Mouse (Mus musculus): ENCODE results near the gene Ppp1r37. TPM values are rescaled to one million over a fixed set of nuclear protein-coding genes. Genes with fewer than 3 reads are reported as not detected.

The Ppp1r37 gene
- polyA plus RNA-seq, 1 experiment = 25.7 TPM

GRCm38 (mm10) chr7:19542155-19542691, 20.7 kb downstream of the Ppp1r37 start:
- H3K27ac ChIP-seq (ENCODE audit: insufficient read depth, low read depth, low read length) = no peak overlapping the region
- H3K4me3 ChIP-seq (ENCODE audit: insufficient read depth, low read length) = no peak overlapping the region
- TF ChIP-seq POLR2A (IDR thresholded peaks at IDR 0.05; ENCODE audit: borderline replicate concordance, low read depth, low read length) (no peak), CTCF (IDR thresholded peaks at IDR 0.05; ENCODE audit: low read depth, low read length) (no peak)
- no peaks in the 10 kb centered on the region for H3K4me1 ChIP-seq (ENCODE audit: control insufficient read depth, insufficient read depth, low read length)

GRCm38 (mm10) chr7:19541681-19542154, 21.2 kb downstream of the Ppp1r37 start:
- H3K4me3 ChIP-seq (ENCODE audit: insufficient read depth, low read length) = no peak overlapping the region
- no peak overlapping the region for H3K27ac ChIP-seq (ENCODE audit: insufficient read depth, low read depth, low read length)
- H3K4me1 ChIP-seq (ENCODE audit: control insufficient read depth, insufficient read depth, low read length) = no peaks in the 10 kb centered on the region
- no peak for TF ChIP-seq POLR2A (IDR thresholded peaks at IDR 0.05; ENCODE audit: borderline replicate concordance, low read depth, low read length)

- TF ChIP-seq CTCF (IDR thresholded peaks at IDR 0.05; ENCODE audit: low read depth, low read length) (no peak), POLR2A (IDR thresholded peaks at IDR 0.05; ENCODE audit: borderline replicate concordance, low read depth, low read length) (no peak)
- Histone ChIP-seq H3K4me1 (ENCODE audit: control insufficient read depth, insufficient read depth, low read length) (no peaks in the 10 kb centered on the region), H3K4me3 (ENCODE audit: insufficient read depth, low read length) (no peak overlapping the region)
Observed at GRCm38 (mm10) chr7:19540771-19541566, 21.9 kb downstream of the Ppp1r37 start.

GRCm38 (mm10) chr7:19534676-19535075, 28.2 kb downstream of the Ppp1r37 start:
- TF ChIP-seq POLR2A (IDR thresholded peaks at IDR 0.05; ENCODE audit: borderline replicate concordance, low read depth, low read length) (no peak), CTCF (IDR thresholded peaks at IDR 0.05; ENCODE audit: low read depth, low read length) (no peak)
- Histone ChIP-seq H3K4me1 (ENCODE audit: control insufficient read depth, insufficient read depth, low read length) (no peaks in the 10 kb centered on the region), H3K27ac (ENCODE audit: insufficient read depth, low read depth, low read length) (no peak overlapping the region), H3K4me3 (ENCODE audit: insufficient read depth, low read length) (no peak overlapping the region)

More at GRCm38 (mm10) chr7:19540771-19541566, 21.9 kb downstream of the Ppp1r37 start:
- no peak overlapping the region for H3K27ac ChIP-seq (ENCODE audit: insufficient read depth, low read depth, low read length)

DNA sequence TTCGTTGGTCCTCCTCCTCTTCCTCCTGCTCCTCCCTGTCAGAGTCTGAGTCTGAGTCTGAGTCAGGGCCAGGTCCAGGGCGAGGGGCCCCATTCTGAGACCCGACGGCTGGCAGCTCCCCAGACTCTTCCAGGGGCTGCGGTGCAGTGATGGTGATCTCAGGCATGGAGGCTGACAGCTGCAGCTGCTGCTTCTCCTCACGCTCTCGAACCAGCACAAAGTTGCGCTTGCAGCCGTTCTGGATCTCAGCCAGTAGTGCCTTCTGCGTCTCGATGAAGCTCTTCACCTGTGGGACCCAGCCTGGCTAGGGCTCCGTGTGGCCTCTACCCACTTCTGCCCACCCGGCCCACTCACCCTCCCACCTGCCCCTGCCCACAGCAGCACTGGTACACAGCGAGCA, 30.6 kb downstream of the Ppp1r37 start:
- Histone ChIP-seq H3K27ac (ENCODE audit: insufficient read depth, low read depth, low read length) (no peak overlapping the region), H3K4me3 (ENCODE audit: insufficient read depth, low read length) (no peak overlapping the region), H3K4me1 (ENCODE audit: control insufficient read depth, insufficient read depth, low read length) (no peaks in the 10 kb centered on the region)
- TF ChIP-seq CTCF (IDR thresholded peaks at IDR 0.05; ENCODE audit: low read depth, low read length) (no peak), POLR2A (IDR thresholded peaks at IDR 0.05; ENCODE audit: borderline replicate concordance, low read depth, low read length) (no peak)

GRCm38 (mm10) chr7:19531077-19531476, 31.8 kb downstream of the Ppp1r37 start:
- no peak overlapping the region for H3K27ac ChIP-seq (ENCODE audit: insufficient read depth, low read depth, low read length)
- H3K4me1 ChIP-seq (ENCODE audit: control insufficient read depth, insufficient read depth, low read length) = no peaks in the 10 kb centered on the region
- no peak overlapping the region for H3K4me3 ChIP-seq (ENCODE audit: insufficient read depth, low read length)
- no peak for TF ChIP-seq POLR2A (IDR thresholded peaks at IDR 0.05; ENCODE audit: borderline replicate concordance, low read depth, low read length)
- no peak for TF ChIP-seq CTCF (IDR thresholded peaks at IDR 0.05; ENCODE audit: low read depth, low read length)

DNA sequence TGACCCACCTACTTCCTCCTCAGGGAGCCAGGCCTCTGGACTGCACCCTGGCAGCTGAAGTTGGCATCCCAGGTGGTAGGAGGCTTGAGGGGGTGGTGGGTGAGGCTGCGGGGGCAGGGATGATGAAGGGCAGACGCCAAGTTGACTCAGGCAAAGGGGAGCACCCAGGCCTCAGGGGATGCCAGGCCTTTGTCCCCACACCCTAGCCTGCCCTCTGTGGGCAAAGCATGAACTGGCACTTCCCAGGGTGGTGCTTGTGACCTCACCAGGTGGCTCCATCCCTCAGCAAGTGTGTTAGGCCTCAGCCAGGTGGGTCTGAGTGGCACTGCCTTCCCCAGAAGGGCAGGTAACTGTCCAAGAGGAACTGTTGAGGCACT, 37.8 kb downstream of the Ppp1r37 start:
- H3K4me1 ChIP-seq (ENCODE audit: control insufficient read depth, insufficient read depth, low read length) = peaks cover 2% of the 10 kb centered on the region; the same call in 1 of the 2 replicates
- 0 out of 2 replicates have a peak, but pooled peaks have one; percentile 13 for TF ChIP-seq CTCF (IDR thresholded peaks at IDR 0.05; ENCODE audit: low read depth, low read length)
- TF ChIP-seq POLR2A (IDR thresholded peaks at IDR 0.05; ENCODE audit: borderline replicate concordance, low read depth, low read length) = no peak
- H3K4me3 ChIP-seq (ENCODE audit: insufficient read depth, low read length) = no peak overlapping the region
- no peak overlapping the region for H3K27ac ChIP-seq (ENCODE audit: insufficient read depth, low read depth, low read length)

DNA sequence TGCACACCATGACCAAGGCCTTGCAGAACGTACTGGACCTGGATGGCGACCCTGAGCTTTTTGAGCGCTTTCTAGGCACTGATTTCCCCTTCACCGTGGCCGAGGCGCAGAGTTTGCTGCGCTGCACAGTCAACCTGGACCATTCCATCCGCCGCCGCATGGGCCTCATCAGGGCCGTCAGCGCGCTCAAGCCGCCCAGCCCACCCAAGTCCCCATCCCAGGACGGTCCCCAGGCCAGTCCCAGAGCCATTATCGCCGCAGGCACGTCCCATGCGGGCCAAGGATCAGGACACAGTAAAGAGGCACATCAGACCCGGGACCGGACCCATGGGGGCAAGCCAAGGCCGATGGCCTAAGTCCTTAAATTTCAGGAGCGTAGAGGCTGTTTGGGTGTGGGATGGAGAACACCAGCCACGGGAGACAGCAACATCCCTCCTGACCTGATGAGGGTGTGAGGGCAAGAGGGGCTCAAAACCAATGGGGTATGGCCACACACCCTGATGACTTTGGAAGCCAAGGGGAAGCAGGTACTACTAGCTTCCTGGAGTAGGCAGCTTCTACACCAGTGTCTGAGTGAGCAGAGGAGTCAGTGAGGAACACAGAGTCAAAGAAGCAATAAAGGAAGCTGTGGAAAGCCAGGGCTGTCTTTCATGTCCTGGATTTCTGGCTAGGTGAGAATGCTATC, 38.3 kb downstream of the Ppp1r37 start:
- Histone ChIP-seq H3K27ac (ENCODE audit: insufficient read depth, low read depth, low read length) (no peak overlapping the region), H3K4me3 (ENCODE audit: insufficient read depth, low read length) (no peak overlapping the region), H3K4me1 (ENCODE audit: control insufficient read depth, insufficient read depth, low read length) (peaks cover 2% of the 10 kb centered on the region; the same call in 1 of the 2 replicates)
- TF ChIP-seq CTCF (IDR thresholded peaks at IDR 0.05; ENCODE audit: low read depth, low read length) = no peak
- TF ChIP-seq POLR2A (IDR thresholded peaks at IDR 0.05; ENCODE audit: borderline replicate concordance, low read depth, low read length) = no peak

GRCm38 (mm10) chr7:19523757-19524419, 39.0 kb downstream of the Ppp1r37 start:
- H3K27ac ChIP-seq (ENCODE audit: insufficient read depth, low read depth, low read length) = no peak overlapping the region
- peak overlapping the region; percentile 39 for H3K4me3 ChIP-seq (ENCODE audit: insufficient read depth, low read length)
- TF ChIP-seq CTCF (IDR thresholded peaks at IDR 0.05; ENCODE audit: low read depth, low read length) (peak; percentile 29; the same call in 1 of the 2 replicates), POLR2A (IDR thresholded peaks at IDR 0.05; ENCODE audit: borderline replicate concordance, low read depth, low read length) (no peak)
- H3K4me1 ChIP-seq (ENCODE audit: control insufficient read depth, insufficient read depth, low read length) = peaks cover 2% of the 10 kb centered on the region; the same call in 1 of the 2 replicates
